Mouse (Mus musculus) liver, embryonic 14.5 days (tissue): ENCODE results near the gene Ncs1. TPM values are rescaled to one million over a fixed set of nuclear protein-coding genes. Genes with fewer than 3 reads are reported as not detected.

Experiments
- ATAC-seq: fragments of 200-750 bp; cut with Nextera tagmentation; 2 replicates; pipeline ENCODE4 v1.8.0; 2017; ENCODE audit warnings: moderate number of reproducible peaks, mild to moderate bottlenecking, moderate library complexity; ENCODE audit not compliant: insufficient read depth
- DNase-seq, 3 experiments: peaks; one replicate each; pipeline ENCODE4 v3.0.0-alpha.2; 2012 to 2013; ENCODE audit warnings: low read depth in 3 of 3, low spot score in 3 of 3
- H3K27ac ChIP-seq: fragments of 300-500 bp; sonication (generic); 2 replicates; pipeline ENCODE4 v1.5.1; 2014; ENCODE audit warnings: moderate library complexity, mild to moderate bottlenecking, control low read depth, inconsistent platforms
- H3K27me3 ChIP-seq: fragments of 300-500 bp; sonication (generic); 2 replicates; pipeline ENCODE4 v1.6.1; 2014; ENCODE audit warnings: mild to moderate bottlenecking, low read length, moderate library complexity; ENCODE audit not compliant: control insufficient read depth, insufficient read depth
- H3K36me3 ChIP-seq: fragments of 300-500 bp; sonication (generic); replicated peaks from 2 replicates; pipeline ENCODE4 v1.6.1; 2014; ENCODE audit warnings: low read depth; ENCODE audit not compliant: control insufficient read depth, insufficient read depth
- H3K4me1 ChIP-seq, 2 experiments: fragments of 200-500 bp in 1 of 2; fragments of 300-500 bp in 1 of 2; sonication (generic) in 1 of 2; replicated peaks; 2 replicates each; pipeline ENCODE4 v1.6.1; 2012 to 2014; ENCODE audit warnings: antibody characterized with exemption in 1 of 2, inconsistent platforms in 1 of 2, low read length in 1 of 2; ENCODE audit not compliant: control insufficient read depth in 2 of 2, insufficient read depth in 2 of 2
- H3K4me2 ChIP-seq: fragments of 300-500 bp; sonication (generic); 2 replicates; pipeline ENCODE4 v1.6.1; 2014; ENCODE audit warnings: low read depth, mild to moderate bottlenecking, control low read depth, moderate library complexity
- H3K4me3 ChIP-seq, 2 experiments: fragments of 200-500 bp in 1 of 2; fragments of 300-500 bp in 1 of 2; sonication (generic) in 1 of 2; 2 replicates each; pipeline ENCODE4 v1.5.1; 2012 to 2014; ENCODE audit warnings: low read depth in 2 of 2, low read length in 2 of 2, mild to moderate bottlenecking in 2 of 2, control low read depth in 1 of 2, inconsistent platforms in 1 of 2, moderate library complexity in 1 of 2; ENCODE audit not compliant: insufficient read depth in 1 of 2
- H3K9ac ChIP-seq: fragments of 300-500 bp; sonication (generic); replicated peaks from 2 replicates; pipeline ENCODE4 v1.6.1; 2014; ENCODE audit warnings: mild to moderate bottlenecking, control low read depth, moderate library complexity
- H3K9me3 ChIP-seq: fragments of 300-500 bp; sonication (generic); 2 replicates; pipeline ENCODE4 v1.6.1; 2016; ENCODE audit warnings: low read length, mixed read lengths; ENCODE audit not compliant: control insufficient read depth
- CTCF ChIP-seq: IDR thresholded peaks from 2 replicates; pipeline ENCODE4 v1.5.1; 2016; ENCODE audit warnings: antibody characterized with exemption, low read depth, control low read depth
- EP300 ChIP-seq: IDR thresholded peaks from 2 replicates; pipeline ENCODE4 v1.6.1; 2016; ENCODE audit warnings: antibody characterized with exemption, low read depth
- WGBS: fragments of 180-500 bp; shearing (Covaris S2); extraction: QIAGEN DNeasy Blood & Tissue Kit; methylation state at CpG from one replicate; pipeline ENCODE4 v1.1.7; 2014; ENCODE audit not compliant: insufficient replicate concordance; 5-methylcytosine and 5-hydroxymethylcytosine counted together
- polyA plus RNA-seq, 2 experiments: library from polyadenylated mRNA; depleted of rRNA in 1 of 2; stranded (reverse) in 1 of 2; unstranded in 1 of 2; fragments of >200 nt; fragmentation: Nextera tagmentation in 1 of 2; extraction: Ambion mirVana in 1 of 2; gene quantifications; 2 replicates each; pipeline versions ENCODE4 v1.2.1 to v1.2.3; 2012 to 2014

The Ncs1 gene
- polyA plus RNA-seq, 2 experiments = 0.42 to 1.4 TPM

DNA sequence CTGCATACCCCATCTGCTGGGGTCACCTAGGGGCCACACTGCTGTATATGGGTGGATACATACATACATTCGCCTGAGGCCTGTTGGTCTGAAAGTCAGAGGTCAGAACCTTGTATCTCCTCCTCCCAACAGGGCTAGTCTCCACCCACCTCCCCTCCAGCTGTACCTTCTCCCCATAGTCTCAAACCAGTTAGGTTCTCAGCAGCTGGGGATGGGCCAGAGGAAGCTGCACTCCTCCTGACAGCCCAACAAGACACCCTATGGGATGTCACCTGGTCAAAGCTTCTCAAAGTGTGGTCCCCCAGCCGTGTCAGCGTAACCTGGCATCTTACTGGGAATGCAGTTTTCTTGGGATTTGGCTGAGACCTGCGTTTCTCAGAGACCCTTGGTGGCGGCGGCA lies 50.8 kb downstream of the Ncs1 start:
- Histone ChIP-seq H3K36me3 (no peaks in the 10 kb centered on the region), H3K9me3 (no peaks in the 10 kb centered on the region), H3K4me1 (peaks cover 0 to 4% of the 10 kb centered on the region in 2 experiments; a peak in 2 of 4 replicates), H3K27me3 (no peaks in the 10 kb centered on the region), H3K27ac (no peak overlapping the region), H3K4me3 (no peak overlapping the region), H3K9ac (no peak overlapping the region), H3K4me2 (no peak overlapping the region)
- 68% methylated on average over 6 of the region's 6 CpGs for WGBS
- ATAC-seq (no peak), DNase-seq (no peak)
- TF ChIP-seq EP300 = no peak
- no peak for TF ChIP-seq CTCF

DNA sequence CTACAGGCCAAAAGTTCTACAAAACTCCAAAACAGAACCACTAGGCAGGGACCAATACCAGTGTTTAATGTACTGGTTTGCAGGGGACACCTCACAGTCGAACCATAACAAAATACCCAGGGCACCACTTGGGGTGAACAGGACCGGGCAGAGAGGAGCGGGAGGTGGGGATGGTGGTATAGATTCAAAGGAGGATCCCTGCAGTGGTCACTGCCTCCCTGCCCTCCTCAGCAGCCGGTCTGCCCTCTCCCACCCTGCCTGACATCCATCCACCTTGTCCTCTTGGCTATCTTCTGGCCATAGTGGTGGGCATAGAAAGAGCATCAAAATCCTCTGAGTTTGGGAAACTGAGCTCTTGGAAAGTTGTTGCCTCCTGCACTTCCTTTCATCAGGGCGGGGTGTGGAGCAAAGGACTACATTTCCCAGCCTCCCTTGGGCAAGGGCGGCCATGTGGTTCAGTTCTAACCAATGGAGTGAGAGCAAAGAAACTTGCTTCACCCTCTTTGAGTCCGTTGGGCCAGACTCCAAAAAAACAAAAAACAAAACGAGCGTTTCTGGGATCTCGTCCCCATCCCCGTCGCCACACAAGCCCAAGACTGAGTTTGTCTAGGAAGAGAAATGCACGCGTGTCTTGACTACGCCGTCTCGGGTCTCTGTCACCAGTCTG lies 52.1 kb downstream of the Ncs1 start:
- Histone ChIP-seq H3K9ac (no peak overlapping the region), H3K27me3 (no peaks in the 10 kb centered on the region), H3K36me3 (no peaks in the 10 kb centered on the region), H3K4me2 (peak overlapping the region; percentile 47), H3K27ac (no peak overlapping the region), H3K4me3 (peak overlapping the region; percentile 28 to 67), H3K4me1 (peaks cover 0 to 4% of the 10 kb centered on the region in 2 experiments; a peak in 2 of 4 replicates), H3K9me3 (no peaks in the 10 kb centered on the region)
- peak; percentile 11 to 24 (median 17) for DNase-seq
- 6% methylated on average over 17 of the region's 17 CpGs for WGBS
- ATAC-seq = peak; percentile 55; the same call in 1 of the 2 replicates
- TF ChIP-seq EP300 (no peak), CTCF (no peak)

DNA sequence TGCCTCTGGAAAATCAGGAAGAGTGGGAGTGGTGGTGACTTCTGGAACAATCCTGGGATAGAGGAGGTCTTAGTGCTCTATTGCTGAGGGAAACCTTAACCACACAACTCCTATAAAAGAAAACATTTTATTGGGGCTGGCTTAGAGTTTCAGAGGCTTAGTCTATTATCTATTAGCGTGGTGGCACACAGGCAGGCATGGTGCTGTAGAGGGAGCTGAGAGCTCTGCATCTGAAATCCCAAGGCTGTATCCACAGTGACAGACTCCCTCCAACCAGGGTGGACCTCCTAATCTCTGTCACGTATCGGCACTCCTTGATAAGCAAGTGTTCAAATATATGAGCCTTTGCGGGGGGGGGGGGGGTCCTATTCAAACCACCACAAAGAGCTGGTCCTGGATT lies 53.2 kb downstream of the Ncs1 start:
- H3K9ac ChIP-seq = no peak overlapping the region
- ATAC-seq (no peak), DNase-seq (no peak)
- WGBS = 26% methylated on average over 4 of the region's 4 CpGs
- H3K4me2 ChIP-seq = no peak overlapping the region
- peaks cover 0 to 4% of the 10 kb centered on the region in 2 experiments; a peak in 2 of 4 replicates for H3K4me1 ChIP-seq
- no peaks in the 10 kb centered on the region for H3K27me3 ChIP-seq
- H3K27ac ChIP-seq = no peak overlapping the region
- H3K9me3 ChIP-seq = no peaks in the 10 kb centered on the region
- no peaks in the 10 kb centered on the region for H3K36me3 ChIP-seq
- TF ChIP-seq CTCF (no peak), EP300 (no peak)
- no peak overlapping the region for H3K4me3 ChIP-seq

DNA sequence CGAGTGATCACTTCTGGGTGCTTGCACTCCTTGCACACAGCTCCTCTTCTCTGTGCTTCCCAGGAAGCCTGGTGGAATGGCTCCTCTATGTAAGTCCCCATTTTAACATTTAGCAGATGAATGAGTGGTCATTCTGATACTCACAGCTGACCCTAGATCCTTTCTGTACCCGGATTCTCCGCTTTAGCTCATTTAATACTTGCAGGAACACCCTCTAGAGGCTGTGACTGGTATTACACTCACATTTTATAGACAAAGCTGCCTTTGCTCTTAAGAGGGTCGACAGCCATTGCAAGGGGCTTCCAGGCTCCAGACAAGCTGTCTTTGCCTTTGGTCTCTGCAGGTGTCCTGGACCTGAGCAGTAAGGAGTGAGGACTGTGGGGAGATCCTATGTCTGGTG lies 53.6 kb downstream of the Ncs1 start:
- H3K4me3 ChIP-seq = no peak overlapping the region
- H3K27me3 ChIP-seq = no peaks in the 10 kb centered on the region
- no peak overlapping the region for H3K4me2 ChIP-seq
- no peaks in the 10 kb centered on the region for H3K36me3 ChIP-seq
- ATAC-seq (no peak), DNase-seq (peak; percentile 25 to 38 (median 37))
- WGBS = 26% methylated on average over 4 of the region's 4 CpGs
- peaks cover 0 to 4% of the 10 kb centered on the region in 2 experiments; a peak in 2 of 4 replicates for H3K4me1 ChIP-seq
- TF ChIP-seq EP300 (no peak), CTCF (peak; percentile 76)
- no peak overlapping the region for H3K9ac ChIP-seq
- H3K9me3 ChIP-seq = no peaks in the 10 kb centered on the region
- no peak overlapping the region for H3K27ac ChIP-seq

DNA sequence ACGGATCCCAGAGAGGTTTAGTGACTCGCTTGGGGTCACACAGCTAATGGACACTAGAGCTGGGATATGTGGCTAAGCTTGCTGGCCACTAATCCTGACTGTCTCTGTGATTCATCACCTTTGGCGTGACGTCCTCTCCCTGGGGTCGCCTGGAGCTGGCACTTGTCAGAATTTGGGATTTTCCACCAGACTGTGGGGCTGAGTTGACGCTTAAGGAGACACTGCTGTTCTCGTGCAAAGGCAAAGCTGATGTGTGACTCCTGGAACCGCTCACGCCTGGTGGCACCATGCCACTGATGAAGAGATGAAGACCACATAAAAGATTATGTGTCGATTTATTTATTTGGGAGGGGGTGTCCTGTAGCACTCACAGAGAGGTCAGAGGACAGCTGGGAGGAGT lies 54.4 kb downstream of the Ncs1 start:
- Histone ChIP-seq H3K27ac (no peak overlapping the region), H3K9me3 (no peaks in the 10 kb centered on the region), H3K4me2 (no peak overlapping the region), H3K9ac (no peak overlapping the region), H3K36me3 (no peaks in the 10 kb centered on the region), H3K27me3 (no peaks in the 10 kb centered on the region), H3K4me3 (no peak overlapping the region), H3K4me1 (peaks cover 0 to 4% of the 10 kb centered on the region in 2 experiments; a peak in 2 of 4 replicates)
- TF ChIP-seq EP300 = no peak
- ATAC-seq (no peak), DNase-seq (no peak)
- 58% methylated on average over 10 of the region's 10 CpGs for WGBS
